Mouse (Mus musculus) small intestine, adult 2 months (tissue): ENCODE measurements around the gene Fam78b.

Source experiments
- CTCF ChIP-seq: fragments of 200-500 bp; IDR thresholded peaks from 2 replicates; pipeline ENCODE4 v1.5.1; 2012; ENCODE audit warnings: low read depth, mild to moderate bottlenecking, control low read depth, inconsistent platforms, low read length, moderate library complexity, mixed read lengths; ENCODE audit not compliant: insufficient replicate concordance, insufficient read length; ENCODE audit errors: extremely low read depth
- POLR2A ChIP-seq: fragments of 200-500 bp; IDR thresholded peaks from 2 replicates; pipeline ENCODE4 v1.6.1; 2012; ENCODE audit warnings: low read depth, mild to moderate bottlenecking, control low read depth, inconsistent platforms, low read length, moderate library complexity

DNA sequence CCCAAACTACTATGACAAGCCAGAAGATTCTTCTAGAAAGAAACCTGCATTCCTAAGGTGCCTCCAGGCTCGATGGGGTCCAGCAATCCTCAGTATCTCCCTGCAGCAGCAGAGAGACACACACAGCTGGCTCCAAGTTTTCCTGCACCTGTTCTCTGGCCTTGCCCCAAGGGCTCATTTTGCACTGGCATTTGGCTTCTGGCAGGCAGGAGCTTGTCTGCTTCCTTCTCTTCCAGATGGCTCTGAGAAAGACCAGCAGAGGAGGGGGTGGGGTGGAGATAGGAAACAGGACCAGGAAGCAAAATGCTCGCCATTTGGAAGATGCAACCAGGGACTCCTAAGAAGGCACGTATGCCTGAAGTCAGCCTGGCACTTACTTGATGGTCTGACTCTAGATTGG is 15.1 kb downstream of the Fam78b start:
- TF ChIP-seq POLR2A = no peak
- TF ChIP-seq CTCF = no peak
